Comparison of ENCODE assay signal across 8 mouse cellular contexts in the genomic region with DNA sequence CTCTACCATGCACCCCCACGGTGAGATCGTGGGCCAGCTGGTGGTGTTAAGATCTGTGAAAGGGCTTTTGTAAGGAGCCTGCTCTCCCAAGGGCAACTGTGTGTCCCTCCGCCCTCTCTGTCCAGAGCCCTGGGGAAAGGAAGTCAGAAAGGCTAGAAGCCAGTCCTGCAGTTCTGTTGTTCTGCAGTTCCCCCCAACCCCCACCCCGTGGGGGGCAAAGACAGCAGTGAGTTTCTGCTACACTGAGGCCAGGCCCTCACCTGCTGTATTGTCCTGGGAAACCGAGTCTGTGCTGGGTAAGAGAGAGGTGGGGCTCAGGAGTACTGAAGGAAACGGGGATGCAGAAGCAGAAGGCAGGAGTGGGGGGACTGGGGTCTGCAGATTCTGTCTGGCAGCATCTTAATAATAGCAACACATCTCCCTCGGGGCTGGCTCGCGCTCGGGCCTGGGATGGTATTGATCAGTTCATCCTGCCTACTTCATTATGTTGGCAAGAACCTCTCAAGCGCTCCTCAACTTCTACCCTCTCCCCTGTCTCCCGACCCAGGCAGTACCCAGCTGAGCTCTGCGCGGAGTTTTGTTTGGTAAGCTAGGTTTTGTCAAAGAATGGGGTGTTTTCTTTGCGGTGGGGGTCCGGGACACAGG. TPM values are rescaled to one million over a fixed set of nuclear protein-coding genes. Genes with fewer than 3 reads are reported as not detected.
DNase-seq lines count a peak whose midpoint lies in the region; ATAC-seq and TF ChIP-seq lines count a peak whose summit lies in the region.

A gene (plus strand): TSS at position 336 of the 645 bp plus-strand sequence.

- H3K27me3 ChIP-seq in heart, embryonic 16.5 days (ENCODE audit: control insufficient read depth, insufficient read depth, low read length), result peaks cover 62% of the 10 kb centered on the region
- H3K27me3 ChIP-seq in embryonic facial prominence, embryonic 13.5 days, result peaks cover 86% of the 10 kb centered on the region
- no peaks in the 10 kb centered on the region for H3K27me3 ChIP-seq in neural tube, embryonic 14.5 days (ENCODE audit: control insufficient read depth, insufficient read depth, low read length)

- H3K4me1 ChIP-seq in heart, embryonic 16.5 days (ENCODE audit: control insufficient read depth, insufficient read depth, low read length), result peaks cover 11% of the 10 kb centered on the region
- H3K4me1 ChIP-seq in ES-E14 (ENCODE audit: control insufficient read depth in 2 of 2, insufficient read depth in 2 of 2, low read length in 2 of 2, poor library complexity in 1 of 2), result peaks cover 0 to 5% of the 10 kb centered on the region in 2 experiments; a peak in 1 of 4 replicates
- H3K4me1 ChIP-seq in embryonic facial prominence, embryonic 13.5 days, result peaks cover 14% of the 10 kb centered on the region
- H3K4me1 ChIP-seq in neural tube, embryonic 14.5 days (ENCODE audit: control insufficient read depth, insufficient read depth, low read length), result peaks cover 17% of the 10 kb centered on the region

- H3K36me3 ChIP-seq in heart, embryonic 16.5 days (ENCODE audit: control insufficient read depth, insufficient read depth), result no peaks in the 10 kb centered on the region
- no peaks in the 10 kb centered on the region for H3K36me3 ChIP-seq in ES-E14 (ENCODE audit: control insufficient read depth, insufficient read depth, low read length, poor library complexity, severe bottlenecking)
- no peaks in the 10 kb centered on the region for H3K36me3 ChIP-seq in embryonic facial prominence, embryonic 13.5 days
- no peaks in the 10 kb centered on the region for H3K36me3 ChIP-seq in neural tube, embryonic 14.5 days (ENCODE audit: control insufficient read depth, insufficient read depth, low read length)

- no peak within 1 kb of the TSS for H3K27ac ChIP-seq in heart, embryonic 16.5 days (ENCODE audit: low read length)
- H3K27ac ChIP-seq in ES-E14 (ENCODE audit: insufficient read depth, low read depth, low read length, poor library complexity, severe bottlenecking), result no peak within 1 kb of the TSS
- no peak within 1 kb of the TSS for H3K27ac ChIP-seq in embryonic facial prominence, embryonic 13.5 days
- peak within 1 kb of the TSS; percentile 80 for H3K27ac ChIP-seq in neural tube, embryonic 14.5 days (ENCODE audit: low read depth, low read length)

- peak within 1 kb of the TSS; percentile 99 for H3K4me2 ChIP-seq in heart, embryonic 16.5 days (ENCODE audit: low read depth, low read length)
- peak within 1 kb of the TSS; percentile 98 for H3K4me2 ChIP-seq in embryonic facial prominence, embryonic 13.5 days
- H3K4me2 ChIP-seq in neural tube, embryonic 14.5 days (ENCODE audit: low read depth, low read length), result peak within 1 kb of the TSS; percentile 70

- H3K9ac ChIP-seq in heart, embryonic 16.5 days (ENCODE audit: low read length), result peak within 1 kb of the TSS; percentile 65
- no peak within 1 kb of the TSS for H3K9ac ChIP-seq in ES-E14 (ENCODE audit: insufficient read depth, low read depth, low read length, poor library complexity, severe bottlenecking)
- H3K9ac ChIP-seq in embryonic facial prominence, embryonic 13.5 days, result peak within 1 kb of the TSS; percentile 67
- peak within 1 kb of the TSS; percentile 68 for H3K9ac ChIP-seq in neural tube, embryonic 14.5 days (replicated peaks; ENCODE audit: low read depth, low read length)

- in situ Hi-C loops in ES-E14 (cut with MboI; ENCODE audit: low sequenced_read_pairs in 2 of 2, unreplicated experiment in 2 of 2), result no loop called here

- 6% methylated on average over 16 of the region's 16 CpGs for WGBS in heart, embryonic 16.5 days
- under 1% methylated on average over 16 of the region's 16 CpGs for whole genome bisulfite sequencing in embryonic facial prominence, embryonic 13.5 days
- 2% methylated on average over 16 of the region's 16 CpGs for WGBS in neural tube, embryonic 14.5 days

- H3K9me3 ChIP-seq in heart, embryonic 16.5 days (replicated peaks; ENCODE audit: control insufficient read depth, low read length), result no peaks in the 10 kb centered on the region
- no peaks in the 10 kb centered on the region for H3K9me3 ChIP-seq in ES-E14 (ENCODE audit: control insufficient read depth, insufficient read depth, low read depth, low read length)
- H3K9me3 ChIP-seq in embryonic facial prominence, embryonic 13.5 days, result no peaks in the 10 kb centered on the region
- H3K9me3 ChIP-seq in neural tube, embryonic 14.5 days (ENCODE audit: control insufficient read depth, low read length), result no peaks in the 10 kb centered on the region

- ATAC-seq in heart, embryonic 16.5 days (replicated peaks; ENCODE audit: extremely low read depth, insufficient read depth, low FRiP score), result no peak
- 0 out of 2 replicates have a peak, but pooled peaks have one; percentile 11 for ATAC-seq in embryonic facial prominence, embryonic 13.5 days (ENCODE audit: insufficient number of reproducible peaks, insufficient read depth, low FRiP score, low TSS enrichment, low read depth)
- peak; percentile 47 for ATAC-seq in neural tube, embryonic 14.5 days (ENCODE audit: low read depth)

- DNase-seq in heart, adult 11 months, result no peak
- no peak for DNase-seq in ES-E14 (ENCODE audit: low read depth, low spot score)
- no peak for DNase-seq in left cerebral cortex, postnatal 14 days (ENCODE audit: low spot score in 2 of 2)
- no peak for DNase-seq in urinary bladder, postnatal 14 days (ENCODE audit: low spot score)
- no peak for DNase-seq in ovary, postnatal 10 days (ENCODE audit: low spot score)

- peak within 1 kb of the TSS; percentile 66 for H3K4me3 ChIP-seq in heart, embryonic 16.5 days (ENCODE audit: low read length)
- H3K4me3 ChIP-seq in ES-E14 (ENCODE audit: insufficient read depth in 1 of 2, low read depth in 1 of 2, low read length in 2 of 2, poor library complexity in 1 of 2, severe bottlenecking in 1 of 2), result peak within 1 kb of the TSS; percentile 63 to 65
- H3K4me3 ChIP-seq in embryonic facial prominence, embryonic 13.5 days, result peak within 1 kb of the TSS; percentile 57
- H3K4me3 ChIP-seq in neural tube, embryonic 14.5 days (ENCODE audit: low read depth, low read length), result peak within 1 kb of the TSS; percentile 57

- intact Hi-C loops in left cerebral cortex, postnatal 14 days (cut with DNase I), result no loop called here

TF ChIP-seq in ES-E14, 5 proteins besides CTCF, POLR2A, EP300 and RAD21:
- TF ChIP-seq ZNF384 (IDR thresholded peaks at IDR 0.05; ENCODE audit: low read depth, low read length) (no peak), HCFC1 (IDR thresholded peaks at IDR 0.05; ENCODE audit: borderline replicate concordance, insufficient read depth, low read length) (no peak), MAFK (IDR thresholded peaks at IDR 0.05; ENCODE audit: insufficient read depth, low read depth, low read length) (no peak), ZC3H11A (IDR thresholded peaks at IDR 0.05; ENCODE audit: borderline replicate concordance, low read depth, low read length) (no peak), CHD2 (IDR thresholded peaks at IDR 0.05; ENCODE audit: low read depth, low read length) (no peak)
TF ChIP-seq in ES-E14: peak in this region for 0.

RNA-seq across cellular contexts. Expression of the gene that starts here (rescaled TPM):
- polyA plus RNA-seq in heart, embryonic 16.5 days (2015; fragmentation: Nextera tagmentation; extraction: Ambion mirVana), result 0.05 and 0.07 TPM in 2 replicates
- under 0.01 TPM in 1 of 2 replicates, not detected in the other for total RNA-seq in ES-E14 (2012; rRNA removed)
- polyA plus RNA-seq in embryonic facial prominence, embryonic 13.5 days (2015; fragmentation: Nextera tagmentation; extraction: Ambion mirVana), result 0.07 and 0.18 TPM in 2 replicates
- total RNA-seq in left cerebral cortex, postnatal 14 days (2021), result 100 to 1,000 TPM in 1 of 2 experiments, 10 to 100 TPM in 1; 97.4 to 107 TPM
- 2.0 and 3.2 TPM in 2 replicates for polyA plus RNA-seq in neural tube, embryonic 14.5 days (2014; fragmentation: Nextera tagmentation; extraction: Ambion mirVana)

Comparison
In these comparisons a context has a peak if more than half of its experiments do, and no peak if none do; other contexts are left out.
1. RNA of the gene that starts here (total RNA-seq): 97.4 to 107 TPM in left cerebral cortex, postnatal 14 days; under 0.01 TPM in ES-E14; every median in the first group is over 10 times any median in the second.
2. Peak in ATAC-seq, H3K4me3 ChIP-seq, H3K9ac ChIP-seq and H3K4me2 ChIP-seq in embryonic facial prominence, embryonic 13.5 days; RNA of the gene not detected or under 1 TPM.
3. Peak in every context shown above with its lines, with median percentiles within 50 percentile points of each other: H3K4me2 ChIP-seq and H3K4me3 ChIP-seq.